Mouse (Mus musculus): Measurements from ENCODE around the gene Siglec1. TPM values are rescaled to one million over a fixed set of nuclear protein-coding genes. Genes with fewer than 3 reads are reported as not detected.

The Siglec1 gene
- polyA plus RNA-seq, 1 experiment from 2014 or later: 0.13 TPM

DNA sequence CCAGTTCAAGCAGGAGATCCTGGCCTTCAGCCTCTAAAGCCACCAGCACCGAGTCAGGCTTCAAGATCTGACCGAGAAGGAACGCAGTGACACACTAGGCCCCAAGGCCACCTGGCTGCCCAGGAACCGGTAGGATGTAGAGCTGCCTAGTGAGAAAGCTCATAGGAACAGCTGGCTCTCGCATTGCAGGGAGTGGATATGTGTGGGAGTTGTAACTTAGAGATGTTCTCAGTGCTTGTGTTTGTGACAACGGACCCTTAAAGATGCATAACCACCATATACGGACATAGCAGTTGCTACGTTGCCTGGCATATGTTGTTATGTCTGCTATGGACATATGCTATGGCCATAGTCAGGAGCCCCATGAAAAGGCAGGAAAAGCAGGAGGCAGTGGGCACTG, 27.9 kb downstream of the Siglec1 start:
- WGBS: 95% methylated on average over 8 of the region's 8 CpGs
- Histone ChIP-seq H3K4me2 (replicated peaks) (no peak overlapping the region), H3K9me3 (no peaks in the 10 kb centered on the region), H3K27ac (no peak overlapping the region), H3K4me3 (no peak overlapping the region), H3K27me3 (replicated peaks) (peaks cover 57% of the 10 kb centered on the region), H3K9ac (no peak overlapping the region), H3K4me1 (peaks cover 29% of the 10 kb centered on the region), H3K36me3 (no peaks in the 10 kb centered on the region)
- ATAC-seq (ENCODE audit: low FRiP score, low read depth): no peak

GRCm38 (mm10) chr2:131056191-131056590, 30.4 kb downstream of the Siglec1 start:
- H3K27me3 ChIP-seq (replicated peaks): peaks cover 52% of the 10 kb centered on the region
- H3K9me3 ChIP-seq: no peaks in the 10 kb centered on the region
- H3K4me2 ChIP-seq (replicated peaks): peak overlapping the region; percentile 32
- peaks cover 29% of the 10 kb centered on the region for H3K4me1 ChIP-seq
- peak; percentile 52; the same call in 1 of the 2 replicates for ATAC-seq (ENCODE audit: low FRiP score, low read depth)
- no peak overlapping the region for H3K9ac ChIP-seq
- H3K27ac ChIP-seq: no peak overlapping the region
- 3% methylated on average over 10 of the region's 10 CpGs for WGBS
- no peak overlapping the region for H3K4me3 ChIP-seq
- H3K36me3 ChIP-seq: no peaks in the 10 kb centered on the region

GRCm38 (mm10) chr2:131055631-131056030, 30.9 kb downstream of the Siglec1 start:
- H3K36me3 ChIP-seq: no peaks in the 10 kb centered on the region
- peaks cover 29% of the 10 kb centered on the region for H3K4me1 ChIP-seq
- no peak overlapping the region for H3K27ac ChIP-seq
- no peaks in the 10 kb centered on the region for H3K9me3 ChIP-seq
- H3K27me3 ChIP-seq (replicated peaks): peaks cover 54% of the 10 kb centered on the region
- WGBS: 5% methylated on average over 10 of the region's 10 CpGs
- 0 out of 2 replicates have a peak overlapping the region, but pooled peaks have one; percentile 5 for H3K4me3 ChIP-seq
- ATAC-seq (ENCODE audit: low FRiP score, low read depth): 0 out of 2 replicates have a peak, but pooled peaks have one; percentile 23
- H3K9ac ChIP-seq: no peak overlapping the region
- H3K4me2 ChIP-seq (replicated peaks): peak overlapping the region; percentile 32; the same call in 1 of the 2 replicates

DNA sequence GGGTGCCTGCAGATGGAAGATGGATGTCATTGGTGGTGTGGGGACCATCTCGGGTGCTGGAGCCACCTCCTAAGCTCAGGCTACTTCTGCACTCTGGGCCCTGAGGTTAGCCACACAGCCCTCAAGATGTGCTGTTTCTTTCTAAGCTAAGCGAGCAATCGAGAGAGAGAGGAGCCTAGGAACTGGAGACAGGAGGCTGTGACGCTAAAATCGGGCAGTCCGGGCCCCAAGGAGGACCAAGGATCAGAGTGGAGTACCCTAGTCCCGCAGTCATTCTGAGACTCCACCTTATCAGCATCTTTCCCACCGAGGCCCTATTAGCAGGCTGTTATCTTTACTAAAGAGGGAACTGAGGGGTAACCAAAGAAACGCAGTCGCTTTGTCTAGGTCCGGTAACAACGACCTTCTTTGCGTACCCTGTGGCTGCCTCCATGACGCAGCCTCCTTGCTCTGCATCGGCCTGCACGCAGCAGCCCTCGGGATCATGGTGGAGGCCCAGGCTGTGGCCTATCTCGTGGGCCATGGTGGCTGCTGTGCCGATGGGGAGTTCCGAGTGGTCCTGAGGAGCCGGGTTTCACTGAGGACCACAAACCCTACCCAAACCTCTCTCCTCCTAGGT, 31.8 kb downstream of the Siglec1 start:
- no peaks in the 10 kb centered on the region for H3K9me3 ChIP-seq
- no peaks in the 10 kb centered on the region for H3K36me3 ChIP-seq
- H3K4me3 ChIP-seq: peak overlapping the region; percentile 20
- ATAC-seq (ENCODE audit: low FRiP score, low read depth): 0 out of 2 replicates have a peak, but pooled peaks have one; percentile 20
- H3K4me1 ChIP-seq: peaks cover 29% of the 10 kb centered on the region
- peaks cover 54% of the 10 kb centered on the region for H3K27me3 ChIP-seq (replicated peaks)
- 2% methylated on average over 21 of the region's 21 CpGs for WGBS
- peak overlapping the region; percentile 52 for H3K4me2 ChIP-seq (replicated peaks)
- H3K27ac ChIP-seq: no peak overlapping the region
- H3K9ac ChIP-seq: no peak overlapping the region

DNA sequence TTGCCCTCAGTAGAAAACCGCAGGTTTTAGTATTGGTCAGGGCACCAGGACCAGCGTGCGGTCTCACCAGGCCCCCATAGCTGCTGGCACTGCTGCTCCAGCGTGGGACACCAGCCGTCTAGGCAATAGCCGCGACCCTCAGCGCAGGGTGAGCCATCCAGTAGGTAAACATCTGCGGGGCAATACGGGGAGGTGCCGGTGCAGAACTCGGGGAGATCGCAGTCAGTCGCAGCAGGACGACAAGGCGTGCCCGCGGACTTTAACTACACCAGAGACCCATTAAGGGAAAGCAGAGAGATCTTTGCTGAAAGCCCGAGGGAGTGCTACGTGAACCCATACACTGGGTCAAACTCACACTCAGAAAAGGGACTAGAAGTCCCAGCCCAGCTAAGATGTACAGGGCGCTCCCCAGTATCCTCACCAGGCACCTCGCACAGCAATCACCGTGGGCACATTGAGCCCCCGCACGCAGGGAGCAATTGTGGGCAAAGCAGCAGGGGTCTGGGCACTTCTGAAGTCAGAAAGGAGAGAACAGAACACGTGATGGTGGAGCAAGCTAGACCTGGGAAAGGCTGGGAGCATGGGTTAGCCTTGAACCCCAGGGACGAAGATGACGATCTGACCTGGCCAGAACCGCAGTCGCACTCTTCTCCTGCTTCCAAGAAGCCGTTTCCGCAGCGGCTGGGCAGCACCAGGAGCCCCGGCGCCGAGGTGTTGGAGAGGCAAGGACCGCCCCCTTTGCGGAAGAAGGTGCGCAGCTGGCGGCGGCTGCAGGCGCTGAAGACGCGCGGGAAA, 32.5 kb downstream of the Siglec1 start:
- Histone ChIP-seq H3K4me1 (peaks cover 29% of the 10 kb centered on the region), H3K9ac (0 out of 2 replicates have a peak overlapping the region, but pooled peaks have one; percentile 29), H3K9me3 (no peaks in the 10 kb centered on the region), H3K4me3 (peak overlapping the region; percentile 20), H3K4me2 (replicated peaks) (peak overlapping the region; percentile 52), H3K36me3 (no peaks in the 10 kb centered on the region), H3K27ac (no peak overlapping the region), H3K27me3 (replicated peaks) (peaks cover 54% of the 10 kb centered on the region)
- no peak for ATAC-seq (ENCODE audit: low FRiP score, low read depth)
- under 1% methylated on average over 45 of the region's 45 CpGs for WGBS

DNA sequence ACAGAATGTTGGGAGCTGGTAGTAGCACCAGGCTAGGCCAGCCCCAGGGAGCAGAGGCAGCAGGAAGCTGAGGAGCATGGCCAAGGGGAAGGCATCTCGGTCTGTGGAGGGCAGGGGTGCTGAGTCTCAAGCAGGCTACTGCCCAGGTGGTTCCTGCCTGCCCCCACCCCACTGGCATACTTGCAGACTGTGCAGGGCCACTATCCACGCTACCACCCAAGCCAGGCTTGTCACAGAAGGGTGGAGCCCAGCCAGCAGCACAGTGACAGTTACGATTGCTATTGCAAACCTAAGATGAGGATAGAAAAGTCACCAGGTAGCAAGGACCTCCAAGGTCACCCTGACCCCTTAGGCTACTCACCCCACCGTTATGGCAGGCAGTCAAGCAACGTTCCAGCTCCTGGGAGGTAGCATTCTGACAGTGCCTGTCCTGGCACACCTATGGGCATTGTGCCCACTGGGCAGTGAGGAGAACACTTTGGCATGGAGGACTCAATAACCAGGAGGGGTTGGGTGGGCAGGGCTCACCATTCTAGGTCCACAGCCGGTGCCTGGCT, 33.6 kb downstream of the Siglec1 start:
- 63% methylated on average over 6 of the region's 6 CpGs for WGBS
- no peak overlapping the region for H3K4me3 ChIP-seq
- H3K9ac ChIP-seq: no peak overlapping the region
- peaks cover 54% of the 10 kb centered on the region for H3K27me3 ChIP-seq (replicated peaks)
- no peak for ATAC-seq (ENCODE audit: low FRiP score, low read depth)
- no peaks in the 10 kb centered on the region for H3K9me3 ChIP-seq
- H3K27ac ChIP-seq: no peak overlapping the region
- H3K4me2 ChIP-seq (replicated peaks): no peak overlapping the region
- peaks cover 29% of the 10 kb centered on the region for H3K4me1 ChIP-seq
- H3K36me3 ChIP-seq: no peaks in the 10 kb centered on the region

DNA sequence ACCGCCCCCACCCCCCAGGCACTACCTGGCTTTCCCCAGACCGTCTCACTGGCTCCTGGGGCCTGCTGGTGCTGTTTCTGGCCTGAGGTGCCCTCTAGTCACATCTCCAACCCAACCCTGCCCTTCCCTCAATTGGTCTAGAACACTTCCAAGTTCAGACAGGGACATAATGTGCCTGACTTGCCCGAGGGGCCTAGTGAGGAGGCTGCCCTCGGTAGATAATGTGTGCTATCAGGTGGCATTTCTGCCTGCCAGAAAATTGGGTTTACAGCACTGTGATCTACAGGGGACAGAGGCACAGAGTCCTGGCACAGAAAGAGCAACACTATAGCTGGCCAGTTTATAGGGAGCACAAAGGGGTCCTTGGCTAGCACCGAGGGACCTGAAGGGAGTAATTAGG, 34.5 kb downstream of the Siglec1 start:
- H3K36me3 ChIP-seq: no peaks in the 10 kb centered on the region
- no peak overlapping the region for H3K9ac ChIP-seq
- 70% methylated on average over 5 of the region's 5 CpGs for WGBS
- H3K27me3 ChIP-seq (replicated peaks): peaks cover 54% of the 10 kb centered on the region
- peaks cover 29% of the 10 kb centered on the region for H3K4me1 ChIP-seq
- H3K4me3 ChIP-seq: no peak overlapping the region
- no peak for ATAC-seq (ENCODE audit: low FRiP score, low read depth)
- H3K9me3 ChIP-seq: no peaks in the 10 kb centered on the region
- H3K27ac ChIP-seq: no peak overlapping the region
- H3K4me2 ChIP-seq (replicated peaks): no peak overlapping the region

DNA sequence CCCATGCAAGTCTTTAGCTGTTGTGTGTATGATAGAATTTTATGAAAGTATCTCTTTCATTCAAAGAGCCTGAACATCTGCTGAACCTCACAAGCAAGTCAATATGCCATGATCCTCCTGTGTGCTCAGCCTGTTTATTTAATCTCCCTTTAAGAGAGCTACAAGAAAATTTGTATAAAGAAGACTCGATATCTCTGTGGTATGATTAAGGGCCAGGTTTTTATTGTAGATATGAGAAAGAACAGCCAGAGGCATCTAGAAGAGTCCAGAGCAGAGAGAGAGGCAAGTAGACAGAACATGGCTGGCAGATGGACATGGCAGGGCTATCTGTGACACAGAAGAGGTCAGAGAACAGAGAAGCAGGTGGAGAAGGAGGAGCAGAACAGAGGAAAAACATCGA, 40.5 kb downstream of the Siglec1 start:
- Histone ChIP-seq H3K9ac (no peak overlapping the region), H3K27ac (no peak overlapping the region), H3K4me2 (replicated peaks) (no peak overlapping the region), H3K36me3 (no peaks in the 10 kb centered on the region), H3K4me3 (no peak overlapping the region), H3K4me1 (peaks cover 14% of the 10 kb centered on the region; the same call in 1 of the 2 replicates), H3K9me3 (no peaks in the 10 kb centered on the region), H3K27me3 (replicated peaks) (peaks cover 23% of the 10 kb centered on the region)
- no peak for ATAC-seq (ENCODE audit: low FRiP score, low read depth)
- WGBS: 81% methylated on average over 2 of the region's 2 CpGs

GRCm38 (mm10) chr2:131044989-131045720, 41.4 kb downstream of the Siglec1 start:
- Histone ChIP-seq H3K27ac (no peak overlapping the region), H3K9ac (no peak overlapping the region), H3K4me2 (replicated peaks) (no peak overlapping the region), H3K4me1 (peaks cover 19% of the 10 kb centered on the region), H3K9me3 (no peaks in the 10 kb centered on the region), H3K36me3 (no peaks in the 10 kb centered on the region), H3K4me3 (no peak overlapping the region), H3K27me3 (replicated peaks) (peaks cover 30% of the 10 kb centered on the region)
- no peak for ATAC-seq (ENCODE audit: low FRiP score, low read depth)
- 89% methylated on average over 9 of the region's 9 CpGs for WGBS

DNA sequence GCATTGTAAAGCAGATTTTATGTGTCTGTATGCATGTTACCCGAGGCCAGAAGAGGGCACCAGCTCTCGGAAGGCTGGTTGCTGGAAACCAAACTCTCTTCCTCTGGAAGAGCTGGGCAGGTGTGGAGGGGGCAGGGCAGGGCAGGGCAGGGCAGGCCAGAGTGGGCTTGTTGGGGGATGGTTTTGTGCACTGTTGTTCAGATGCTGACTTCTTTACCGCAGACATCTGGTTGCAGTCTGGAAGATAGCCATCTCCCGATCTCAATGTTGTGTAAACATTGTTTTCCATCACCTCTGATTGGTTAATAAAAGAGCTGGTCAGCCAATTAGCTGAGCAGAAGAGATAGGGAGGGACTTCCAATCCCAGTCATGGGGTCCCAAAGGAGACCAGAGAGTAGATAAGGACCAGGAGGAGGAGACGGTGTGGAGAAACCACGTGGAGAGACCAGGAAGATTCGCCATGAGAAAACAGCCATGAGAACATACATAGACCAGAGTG, 42.2 kb downstream of the Siglec1 start:
- Histone ChIP-seq H3K36me3 (no peaks in the 10 kb centered on the region), H3K27ac (no peak overlapping the region), H3K9ac (no peak overlapping the region), H3K4me2 (replicated peaks) (0 out of 2 replicates have a peak overlapping the region, but pooled peaks have one; percentile 12), H3K27me3 (replicated peaks) (peaks cover 38% of the 10 kb centered on the region), H3K9me3 (no peaks in the 10 kb centered on the region), H3K4me1 (peaks cover 19% of the 10 kb centered on the region), H3K4me3 (no peak overlapping the region)
- 19% methylated on average over 7 of the region's 7 CpGs for WGBS
- ATAC-seq (ENCODE audit: low FRiP score, low read depth): no peak

- H3K4me1 ChIP-seq: peaks cover 19% of the 10 kb centered on the region
- ATAC-seq (ENCODE audit: low FRiP score, low read depth): no peak
- H3K36me3 ChIP-seq: no peaks in the 10 kb centered on the region
- H3K9ac ChIP-seq: no peak within 1 kb of the TSS
- H3K4me2 ChIP-seq (replicated peaks): peak within 1 kb of the TSS; percentile 83; the same call in 1 of the 2 replicates
- WGBS: 58% methylated on average over 2 of the region's 2 CpGs
- H3K27ac ChIP-seq: no peak within 1 kb of the TSS
- H3K27me3 ChIP-seq (replicated peaks): peaks cover 42% of the 10 kb centered on the region
- H3K9me3 ChIP-seq: no peaks in the 10 kb centered on the region
- no peak within 1 kb of the TSS for H3K4me3 ChIP-seq
Measured at GRCm38 (mm10) chr2:131042988-131043387, 43.6 kb downstream of the Siglec1 start, which contains the start of gene Gfra4. Gene Gfra4 (minus strand): TSS chr2:131043088.
